Mouse (Mus musculus): ENCODE measurements around the gene 2610002M06Rik.
A peak's percentile ranks its signal among the peaks of the same experiment; 100 is the strongest.

The 2610002M06Rik gene

DNA sequence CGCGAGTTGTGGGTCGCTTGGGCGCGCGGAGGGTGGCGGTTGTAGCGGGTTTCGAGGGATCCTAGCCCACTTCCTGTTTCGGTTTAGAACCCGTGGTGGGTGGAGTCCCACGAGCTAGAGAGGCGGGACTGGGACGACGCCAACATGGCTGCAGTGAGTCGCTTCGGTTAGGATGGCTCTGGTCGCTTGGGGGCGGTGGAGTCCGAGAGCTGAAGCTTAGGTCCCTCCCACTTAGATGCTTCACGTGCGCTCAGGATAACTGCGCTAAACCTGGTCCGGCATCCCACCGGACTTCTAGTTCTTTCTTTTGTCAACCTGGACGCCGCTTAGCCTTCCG lies at the start of gene 2610002M06Rik:
Gene 2610002M06Rik, minus strand, starts transcription at position 117 of the 337 bp plus-strand sequence.
- DNase-seq (ENCODE audit: low read depth, low spot score), result peak; percentile 86

DNA sequence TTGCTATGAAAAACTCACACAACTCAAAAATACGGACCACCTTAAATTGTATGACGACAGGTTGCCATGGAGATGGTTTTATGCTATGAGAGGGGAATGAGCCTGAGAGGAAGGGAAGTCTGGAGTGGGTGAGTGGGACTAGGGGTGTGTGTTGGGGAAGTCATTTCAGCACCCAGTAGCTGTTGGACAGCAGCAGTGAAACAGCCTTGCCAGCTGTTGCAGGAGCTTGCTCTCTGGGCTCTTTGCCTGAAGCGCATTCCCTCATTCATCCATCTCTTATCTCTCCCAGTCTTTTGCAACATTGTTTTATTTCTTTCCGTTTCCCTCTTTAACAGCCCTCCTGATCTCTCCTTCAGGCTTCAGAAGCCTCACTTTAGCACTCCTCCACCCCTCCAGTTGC lies 42.0 kb upstream of the 2610002M06Rik start:
- peak; percentile 1 for DNase-seq (ENCODE audit: low read depth, low spot score)

DNA sequence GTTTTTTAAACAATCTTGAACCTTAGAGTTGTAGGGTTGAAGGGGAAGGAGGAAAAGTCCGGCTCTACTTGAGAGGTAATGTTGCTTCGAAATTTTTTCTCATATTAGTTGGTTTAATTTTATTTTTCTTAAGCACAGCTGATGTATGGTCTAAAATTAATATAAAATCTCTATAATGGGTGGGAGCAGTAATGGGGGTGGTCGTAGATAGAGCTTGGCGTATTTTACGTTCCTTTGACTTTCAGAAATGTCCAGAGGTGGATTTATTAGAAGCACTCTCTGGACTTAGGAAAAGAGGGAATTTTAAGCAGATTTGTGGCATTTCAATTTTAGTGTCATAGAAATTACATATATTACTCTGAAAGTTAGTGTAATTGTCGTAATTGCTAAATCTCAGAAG lies 592 bp upstream of the 2610002M06Rik start:
- DNase-seq (ENCODE audit: low read depth, low spot score), result no peak

DNA sequence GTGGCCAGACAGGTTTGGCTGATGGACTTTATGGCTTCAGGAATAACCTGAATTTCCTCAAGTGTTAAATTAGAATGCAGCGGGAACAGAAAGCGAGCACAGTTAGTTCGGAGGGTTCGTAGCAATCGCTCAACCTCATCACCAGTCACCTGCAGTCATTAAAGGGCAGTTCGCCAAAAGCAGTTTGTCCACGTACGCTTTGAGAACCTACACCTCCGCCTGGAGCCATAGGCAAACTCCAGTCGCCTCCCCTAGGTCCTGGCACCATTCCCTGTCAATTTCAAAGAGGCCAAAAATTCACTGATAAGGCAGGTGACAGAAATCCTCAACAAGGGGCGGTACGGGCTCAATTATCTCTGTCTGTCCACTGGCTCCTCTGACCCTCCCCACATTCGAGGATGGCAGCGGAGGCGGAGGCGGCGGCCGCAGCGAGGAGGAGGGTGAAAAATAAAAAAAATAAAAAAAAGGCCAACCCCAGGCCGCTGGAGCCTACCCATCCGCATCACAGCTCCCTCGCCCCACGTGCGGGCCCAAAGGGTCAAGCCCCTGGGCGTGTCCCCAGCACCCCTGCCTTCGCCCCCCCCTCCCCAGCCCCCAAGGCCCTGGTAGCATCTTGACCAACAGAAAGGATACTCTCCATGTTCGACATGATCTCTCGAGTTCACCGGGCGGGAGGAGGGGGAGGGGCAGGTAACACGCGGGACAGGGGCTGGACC lies 474 bp downstream of the 2610002M06Rik start:
- DNase-seq (ENCODE audit: low read depth, low spot score), result peak; percentile 1

DNA sequence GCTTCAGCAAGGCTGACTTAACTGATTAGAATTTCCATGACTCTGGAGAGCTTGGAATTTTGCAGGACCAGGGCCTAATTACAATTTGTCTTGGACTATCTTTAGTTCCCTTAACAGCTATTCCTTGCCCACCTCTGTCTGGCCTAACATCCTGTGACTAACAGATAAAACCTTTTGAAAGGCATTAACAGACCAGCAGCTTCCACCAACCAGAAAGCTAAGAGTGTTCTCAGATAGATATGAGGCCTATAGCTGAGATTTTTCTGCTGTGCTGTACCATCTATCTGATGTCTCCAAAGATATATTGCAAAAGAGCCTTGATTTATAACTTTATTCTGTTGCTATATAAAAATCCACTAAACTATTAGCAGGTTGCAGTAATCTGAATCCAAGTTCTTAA lies 4.0 kb downstream of the 2610002M06Rik start:
- DNase-seq (ENCODE audit: low read depth, low spot score), result no peak

DNA sequence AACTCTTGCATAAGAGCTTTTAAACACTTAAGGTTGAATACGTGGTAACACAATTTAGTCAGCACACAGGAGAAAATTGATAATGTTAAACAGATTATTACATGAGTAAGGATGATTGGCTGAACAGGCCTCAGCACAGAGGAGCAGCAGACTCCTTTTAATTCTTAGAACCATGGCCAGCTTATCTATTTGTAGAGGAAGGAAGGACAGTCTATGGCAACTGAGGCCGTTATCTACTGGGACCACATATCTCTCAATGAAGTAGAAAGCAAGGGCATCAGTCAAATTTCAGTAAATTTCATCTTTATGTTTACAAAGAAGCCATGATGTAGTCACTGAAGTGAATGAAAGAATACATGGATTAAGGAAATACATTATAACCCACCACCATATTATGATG lies 19.2 kb downstream of the 2610002M06Rik start:
- DNase-seq (ENCODE audit: low read depth, low spot score), result no peak

DNA sequence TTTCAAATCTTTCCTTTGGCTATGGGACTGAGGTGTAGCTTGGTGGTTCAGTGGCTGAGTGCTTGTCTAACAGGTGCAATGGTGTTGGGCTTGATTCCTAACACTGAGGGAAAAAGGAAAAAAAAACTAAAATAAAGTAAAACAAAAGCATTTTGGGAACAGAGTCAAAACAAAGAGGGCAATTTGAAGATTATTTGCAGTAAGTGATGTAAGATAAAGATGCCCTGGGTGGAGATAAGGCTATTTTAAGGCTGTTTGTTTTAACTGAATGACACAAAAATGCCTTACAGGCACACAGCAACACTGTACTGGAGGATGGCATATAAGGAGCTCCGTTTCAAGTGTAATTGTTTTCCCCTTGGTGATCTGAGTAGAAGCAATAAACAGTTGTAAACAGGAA lies 20.3 kb downstream of the 2610002M06Rik start:
- DNase-seq (ENCODE audit: low read depth, low spot score), result no peak

DNA sequence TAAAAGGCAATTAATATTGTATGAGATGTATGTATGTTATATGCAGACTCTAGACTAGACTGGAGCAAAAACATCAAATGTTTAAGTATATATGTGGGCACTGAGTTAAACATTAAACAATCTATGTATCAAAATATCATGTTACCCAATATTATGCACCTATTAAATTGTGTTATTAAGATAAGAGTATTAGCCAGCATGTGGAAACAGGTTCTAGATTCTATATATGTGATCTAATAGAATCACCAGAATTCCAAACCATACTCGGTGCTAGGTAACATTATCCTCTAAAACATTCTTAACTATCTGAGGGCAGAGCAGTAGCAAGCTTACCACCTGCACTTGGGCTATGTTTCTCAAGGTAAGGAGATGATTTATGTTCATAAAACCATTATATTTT lies 23.8 kb downstream of the 2610002M06Rik start, which contains the start of gene Tent5d:
Gene Tent5d, plus strand, starts transcription at position 301 of the 400 bp plus-strand sequence.
- no peak for DNase-seq (ENCODE audit: low read depth, low spot score)

DNA sequence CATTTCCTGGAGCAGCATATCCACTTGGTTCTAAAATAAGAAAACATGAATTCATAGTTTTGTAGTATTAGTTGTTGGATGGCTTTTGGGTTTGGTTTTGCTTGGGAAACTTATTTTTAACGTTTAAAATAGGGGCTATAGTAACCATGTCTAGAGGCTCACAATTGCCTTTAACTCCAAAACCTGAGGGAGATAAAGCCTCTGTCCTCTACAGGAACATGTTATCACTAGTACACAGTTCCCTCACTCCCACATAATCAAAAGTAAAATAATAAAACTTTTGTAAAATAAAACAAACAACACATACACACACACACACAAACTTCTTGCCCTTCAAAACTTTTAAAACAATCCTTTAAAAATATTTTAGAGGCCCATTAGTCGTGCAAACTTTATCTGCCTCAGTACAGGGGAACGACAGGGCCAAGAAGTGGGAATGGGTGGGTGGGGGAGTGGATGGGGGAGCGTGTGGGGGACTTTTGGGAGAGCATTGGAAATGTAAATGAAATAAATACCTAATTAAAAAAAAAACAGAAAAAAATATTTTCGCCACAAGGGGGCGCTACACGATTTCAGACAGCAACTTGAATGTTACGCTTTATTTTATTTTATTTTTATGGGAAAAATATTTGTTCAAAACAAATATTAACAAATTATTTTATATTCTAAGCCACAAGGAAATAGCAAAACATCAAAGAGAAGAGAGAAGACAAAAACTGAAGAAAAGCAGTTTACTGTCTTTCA lies 25.2 kb downstream of the 2610002M06Rik start:
- DNase-seq (ENCODE audit: low read depth, low spot score), result no peak

DNA sequence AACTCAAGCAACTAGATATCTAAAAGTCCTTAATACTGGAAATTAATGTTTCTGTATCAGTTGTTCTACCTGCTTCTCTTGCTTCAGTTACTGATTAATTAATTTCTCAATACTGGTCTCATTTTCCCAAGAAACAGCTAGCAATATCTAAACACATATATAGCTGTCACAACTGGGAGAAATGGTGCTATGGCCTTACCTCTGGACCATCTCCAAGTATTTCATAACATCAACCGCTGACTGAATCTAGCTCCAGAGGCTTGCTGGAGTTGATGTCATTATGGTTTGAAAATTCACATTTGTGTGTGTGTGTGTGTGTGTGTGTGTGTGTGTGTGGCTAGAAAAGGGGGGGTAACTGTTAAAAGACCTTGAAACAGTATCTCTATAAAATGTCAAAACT lies 26.0 kb downstream of the 2610002M06Rik start:
- DNase-seq (ENCODE audit: low read depth, low spot score), result no peak

DNA sequence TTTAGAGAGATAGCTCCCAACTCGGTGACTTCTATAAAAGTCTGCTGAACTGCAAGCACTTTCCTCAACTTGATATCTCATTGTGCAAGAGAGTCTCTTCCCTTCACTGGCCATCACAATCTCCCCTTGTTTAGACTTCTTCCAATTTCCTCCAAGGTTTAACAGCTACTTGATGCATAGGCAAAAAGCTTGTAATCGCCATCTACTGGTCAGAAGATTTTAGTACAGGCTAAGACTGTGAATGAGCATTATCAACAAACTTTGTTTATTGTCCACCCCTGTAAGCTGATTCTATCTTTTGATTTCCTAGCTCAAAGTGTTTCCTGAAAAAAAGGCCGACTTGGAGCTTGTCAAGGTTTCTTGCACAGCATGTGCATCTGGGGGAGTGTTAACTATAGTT lies 48.2 kb downstream of the 2610002M06Rik start:
- peak; percentile 5 for DNase-seq (ENCODE audit: low read depth, low spot score)

Measured in ES-CJ7 (cell line).